Mouse (Mus musculus) megakaryocyte, embryonic 14.5 days (primary cell): ENCODE results near the gene Mpc2.

ENCODE experiments used
- FLI1 ChIP-seq: IDR thresholded peaks from 2 replicates; pipeline ENCODE4 v1.6.1; 2012; ENCODE audit warnings: low read length, inconsistent platforms, mixed read lengths
- GATA1 ChIP-seq: IDR thresholded peaks from 3 replicates; pipeline ENCODE4 v1.6.1; 2012; ENCODE audit warnings: mixed read lengths, low read length, inconsistent platforms, borderline replicate concordance

GRCm38 (mm10) chr1:165506303-165506702 is 45.9 kb downstream of the Mpc2 start:
- TF ChIP-seq GATA1 (no peak), FLI1 (no peak)
